ENCODE assay signal across 26 mouse cellular contexts in genomic region chr10:61130959-61131358, GRCm38 (mm10). TPM values are rescaled to one million over a fixed set of nuclear protein-coding genes. Genes with fewer than 3 reads are reported as not detected.
DNase-seq lines count a peak whose midpoint lies in the region; ATAC-seq and TF ChIP-seq lines count a peak whose summit lies in the region.
"Had no signal": no experiment of that assay in that cellular context is flagged by ENCODE, and none has a peak within 500 bp of the region (broad histone marks: within the 10 kb centered on the region; RNA-seq: fewer than 3 reads in every experiment).

No protein-coding gene starts in this region.

- CTCF ChIA-PET in Patski (lab: Charles Lee), result interaction anchor here (1.4 to 2.1 kb wide), 3 partner anchors 9 to 17 kb away, joined by 4 to 8 read pairs (median 5); no protein-coding TSS in a partner anchor

- intact Hi-C loops in heart, postnatal 25 days (cut with DNase I), result no loop called here

- POLR2A ChIA-PET in Patski (lab: Charles Lee), result no interaction called here

- TF ChIP-seq CTCF in Patski (IDR thresholded peaks at IDR 0.05), result no peak

- in situ Hi-C loops in Patski (cut with MboI; ENCODE audit: low pct_unique_long_range_greater_than_20kb), result no loop called here

- no peaks in the 10 kb centered on the region for H3K27me3 ChIP-seq in Patski
- H3K27me3 ChIP-seq: embryonic facial prominence, embryonic 15.5 days; hindbrain, embryonic 12.5 days; limb, embryonic 13.5 days; liver, embryonic 13.5 days; lung, embryonic 15.5 days; neural tube, embryonic 12.5 days had no signal

- peak; percentile 20 to 46 for DNase-seq in cerebellum, adult 18-20 months
- DNase-seq in Patski (ENCODE audit: low read depth, low spot score), result peak; percentile 68
- DNase-seq in cerebellum, postnatal 14 days, result peak; percentile 54 to 63
- no peak for DNase-seq in spleen, adult 12 weeks (ENCODE audit: low spot score)
- no peak for DNase-seq in layer of hippocampus, adult 9-10 months (ENCODE audit: low spot score)
- no peak for DNase-seq in heart, postnatal 25 days (ENCODE audit: low spot score)
- DNase-seq: embryo, embryonic 11 days; gastrocnemius, adult 2 months; heart, postnatal 10 days; kidney, adult 9 months; kidney, postnatal 4 days; liver, embryonic 13.5 days; thymus, postnatal 25 days had no signal

- ATAC-seq in cerebellum, adult (ENCODE audit: insufficient number of reproducible peaks, low FRiP score, low TSS enrichment), result no peak
- peak; percentile 51 for ATAC-seq in Patski

RNA-seq across cellular contexts. Expression of gene Sgpl1, which starts 16.5 kb away (rescaled TPM):
- 163 TPM for polyA plus RNA-seq in Patski (2021)
- 10 to 100 TPM; 14.8 to 15.1 TPM for total RNA-seq in heart, postnatal 25 days (2021)

RNA-seq across cellular contexts. Expression of gene Tbata, which starts 40.8 kb away (rescaled TPM):
- not detected for polyA plus RNA-seq in Patski (2021)
- not detected for total RNA-seq in heart, postnatal 25 days (2021)
- total RNA-seq: gastrocnemius, adult 2 months; granulocyte monocyte progenitor cell, adult 5-6 weeks; heart, postnatal 10 days; monocyte, adult 5-6 weeks had no signal
- polyA plus RNA-seq: forebrain, embryonic 11.5 days; heart, embryonic 11.5 days; intestine, embryonic 14.5 days; limb, embryonic 13.5 days; liver, embryonic 13.5 days; macrophage; midbrain, embryonic 11.5 days had no signal

RNA-seq across cellular contexts. Expression of gene Pcbd1, which starts 41.8 kb away (rescaled TPM):
- 211 TPM for polyA plus RNA-seq in Patski (2021)
- total RNA-seq in heart, postnatal 25 days (2021), result 1 to 10 TPM in 1 of 2 experiments, under 1 TPM in 1; 0.78 to 1.4 TPM
- total RNA-seq: monocyte, adult 5-6 weeks had no signal
- polyA plus RNA-seq: macrophage had no signal

Comparison
In these comparisons a context has a peak if more than half of its experiments do, and no peak if none do; other contexts are left out.
1. DNase-seq: peak in cerebellum, adult 18-20 months (2 of 2), Patski (single experiment) and cerebellum, postnatal 14 days (2 of 2); none in spleen, adult 12 weeks (single experiment), layer of hippocampus, adult 9-10 months (single experiment) and heart, postnatal 25 days (single experiment).